Mouse (Mus musculus) adrenal gland (tissue): Measurements from ENCODE around the gene Lin7c.

Experiments used
- intact Hi-C: fragments of 180-260 bp; cut with DNase I; formaldehyde crosslinking; loops from one replicate; pipeline ENCODE4 v1.15.1; 2025

Lin7c gene

DNA sequence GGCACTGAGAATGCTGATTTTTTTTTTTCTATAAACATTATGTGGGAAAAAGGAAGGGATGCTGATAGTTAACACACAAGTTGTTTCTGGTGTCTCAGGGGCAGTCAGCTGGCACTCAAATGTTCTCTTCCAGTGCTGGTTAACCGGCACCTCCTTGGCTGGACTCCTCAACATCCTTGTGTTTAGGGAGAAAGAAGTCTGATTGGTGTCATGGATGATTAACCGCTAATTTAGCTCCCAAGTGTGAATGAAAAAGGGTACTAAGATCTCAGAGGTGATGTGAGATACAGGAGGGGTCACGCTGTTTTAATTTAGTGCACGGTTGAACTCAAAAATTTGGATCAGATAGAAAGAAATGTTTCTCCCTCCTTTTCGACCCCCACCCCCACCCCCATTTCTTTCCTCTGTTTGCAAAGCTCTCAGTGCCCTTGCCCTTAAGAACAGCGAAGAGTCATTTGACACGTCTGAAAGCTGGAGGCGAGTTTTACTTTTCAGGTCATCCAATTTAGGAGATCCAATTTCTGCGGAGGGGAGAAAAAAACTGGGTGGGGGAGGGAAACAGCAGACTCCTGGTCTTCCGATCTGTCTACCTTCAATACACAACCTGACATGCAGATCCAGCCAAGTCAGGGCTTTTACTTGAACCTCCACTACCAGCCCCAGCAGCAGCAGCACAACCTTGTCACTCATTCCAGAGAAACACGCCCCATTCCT, 26.3 kb downstream of the Lin7c start:
- intact Hi-C loops = loop anchor here (5.0 kb wide), 1 partner anchor 80 kb away; no protein-coding TSS in a partner anchor

DNA sequence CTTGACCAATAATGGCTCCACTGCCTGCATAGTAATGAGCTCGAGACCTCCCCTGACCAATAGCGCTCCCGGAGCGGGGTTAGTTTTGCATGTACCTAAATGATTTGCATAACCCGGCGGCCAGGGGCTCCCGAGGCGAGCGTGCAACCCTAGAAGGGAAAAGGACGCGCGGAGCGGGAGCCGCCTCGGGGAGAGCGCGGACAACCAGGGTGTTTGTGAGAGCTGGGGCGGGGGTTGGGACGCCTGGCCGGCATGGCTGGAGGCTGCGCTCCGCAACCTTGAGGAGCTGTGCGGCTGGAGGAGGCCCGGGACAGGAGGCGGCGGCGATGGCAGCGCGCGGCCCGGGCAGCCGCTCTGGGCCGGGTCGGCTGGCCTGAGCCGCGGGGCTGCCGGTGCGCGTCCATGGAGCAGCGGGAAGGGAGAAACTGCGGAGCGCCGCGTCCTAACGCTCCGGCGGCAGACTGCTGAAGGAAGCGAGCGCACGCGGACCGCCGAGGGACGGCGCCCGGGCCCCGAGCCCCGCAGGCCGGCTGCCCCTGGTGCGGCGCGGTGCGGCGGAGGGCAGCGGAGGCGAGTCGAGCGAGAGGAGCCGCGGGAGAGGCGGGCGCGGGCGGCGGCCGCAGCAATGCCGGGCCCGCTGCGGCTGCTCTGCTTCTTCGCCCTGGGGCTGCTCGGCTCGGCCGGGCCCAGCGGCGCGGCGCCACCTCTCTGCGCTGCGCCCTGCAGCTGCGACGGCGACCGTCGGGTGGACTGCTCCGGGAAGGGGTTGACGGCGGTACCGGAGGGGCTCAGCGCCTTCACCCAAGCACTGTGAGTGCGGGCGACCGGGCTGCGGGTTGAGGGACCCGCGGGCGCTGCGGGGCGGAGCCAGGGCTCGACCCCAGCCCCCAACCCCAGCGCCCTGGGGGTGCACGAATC, 27.1 kb downstream of the Lin7c start, which contains the start of gene Lgr4:
Gene Lgr4, plus strand, starts transcription at position 152 of the 918 bp plus-strand sequence.
- intact Hi-C loops = loop anchor here (5.0 kb wide), 1 partner anchor 80 kb away; no protein-coding TSS in a partner anchor

DNA sequence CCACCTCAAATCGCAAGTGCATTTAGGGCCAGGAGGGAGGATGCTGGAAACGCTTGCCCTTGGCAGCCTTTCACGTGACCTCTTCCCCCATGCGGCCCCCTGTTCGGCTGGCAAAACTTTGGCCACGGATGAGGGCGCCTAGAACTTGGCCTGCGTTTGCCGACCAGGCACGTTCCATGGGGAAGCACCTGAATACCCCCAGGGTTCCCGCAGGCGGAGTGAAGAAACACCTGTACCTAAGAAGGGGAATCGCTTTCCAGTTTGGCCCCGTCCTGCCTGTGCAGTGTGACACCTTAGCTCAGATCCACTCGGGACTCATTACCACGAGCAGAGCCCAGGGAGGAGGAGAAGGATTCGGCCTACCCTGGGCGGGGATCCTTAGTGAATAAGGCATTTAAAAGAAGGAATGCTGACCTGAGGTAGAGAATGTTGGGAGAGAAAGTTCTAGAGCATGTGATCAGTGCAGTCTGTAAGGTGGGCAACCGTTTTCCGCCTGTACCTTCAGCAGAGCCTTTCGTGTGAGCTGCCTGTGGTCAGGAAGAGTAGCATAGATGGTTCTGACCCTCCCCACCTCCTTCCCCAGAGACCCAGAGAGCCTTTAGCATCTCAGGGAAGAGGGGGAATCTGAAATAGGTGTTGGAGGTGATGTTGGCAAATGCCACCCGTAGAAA, 28.1 kb downstream of the Lin7c start:
- intact Hi-C loops = loop anchor here (5.0 kb wide), 1 partner anchor 79 kb away; no protein-coding TSS in a partner anchor

DNA sequence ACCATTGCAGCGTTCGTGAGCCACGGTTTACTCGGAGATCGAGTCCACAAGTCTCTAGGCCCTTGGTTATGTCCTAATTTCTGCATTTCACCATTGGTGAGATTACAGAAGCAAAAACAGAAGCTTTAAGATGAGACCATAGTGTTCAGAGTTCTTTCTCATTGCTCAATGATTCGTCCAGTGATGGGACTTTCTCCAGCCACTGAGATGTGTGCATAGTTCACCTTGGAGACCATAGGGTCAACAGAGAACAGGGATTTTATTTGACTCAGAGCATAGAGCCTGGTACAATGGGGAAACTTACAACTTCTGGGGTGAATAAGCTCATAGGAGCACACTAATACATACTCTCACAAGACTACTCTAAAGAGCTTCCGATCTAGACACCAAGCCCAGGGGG, 29.8 kb downstream of the Lin7c start:
- intact Hi-C loops = loop anchor here (5.0 kb wide), 1 partner anchor 37 kb away; no protein-coding TSS in a partner anchor

DNA sequence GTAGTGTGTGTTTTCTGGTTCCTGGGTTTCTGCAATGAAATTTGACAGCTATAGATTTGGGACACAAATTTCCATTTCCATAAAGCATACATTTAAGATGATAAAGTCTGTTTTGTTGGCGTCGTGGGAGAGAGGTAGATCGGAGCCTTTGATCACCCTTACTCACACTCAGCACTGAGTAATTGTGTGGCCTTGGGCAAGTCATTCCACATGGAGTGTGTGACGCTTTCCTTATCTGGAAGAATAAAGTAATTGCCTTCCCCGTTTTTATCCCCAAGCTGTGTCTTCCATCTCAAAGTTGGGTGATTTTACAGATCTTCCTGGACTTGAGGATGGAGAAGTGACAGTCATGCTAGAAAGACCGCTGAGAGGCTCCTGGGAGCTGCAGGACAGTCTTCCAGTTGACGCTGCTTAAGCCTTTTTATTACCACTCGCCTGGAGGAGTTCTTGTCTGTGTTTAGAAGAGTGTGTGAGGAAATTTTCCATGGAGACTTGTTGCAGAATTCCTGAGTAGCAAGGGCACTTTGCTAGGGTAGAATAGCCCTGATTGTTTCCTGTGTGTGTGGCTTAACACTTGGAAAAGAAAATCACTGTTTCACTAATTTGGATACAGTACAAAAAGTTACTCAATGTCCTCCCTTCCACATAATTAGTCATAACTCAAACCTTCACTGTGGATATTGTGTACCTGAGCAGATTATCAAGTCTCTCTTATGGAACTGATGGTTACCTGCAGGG, 30.8 kb downstream of the Lin7c start:
- intact Hi-C loops = loop anchor here (5.0 kb wide), 1 partner anchor 36 kb away; no protein-coding TSS in a partner anchor

DNA sequence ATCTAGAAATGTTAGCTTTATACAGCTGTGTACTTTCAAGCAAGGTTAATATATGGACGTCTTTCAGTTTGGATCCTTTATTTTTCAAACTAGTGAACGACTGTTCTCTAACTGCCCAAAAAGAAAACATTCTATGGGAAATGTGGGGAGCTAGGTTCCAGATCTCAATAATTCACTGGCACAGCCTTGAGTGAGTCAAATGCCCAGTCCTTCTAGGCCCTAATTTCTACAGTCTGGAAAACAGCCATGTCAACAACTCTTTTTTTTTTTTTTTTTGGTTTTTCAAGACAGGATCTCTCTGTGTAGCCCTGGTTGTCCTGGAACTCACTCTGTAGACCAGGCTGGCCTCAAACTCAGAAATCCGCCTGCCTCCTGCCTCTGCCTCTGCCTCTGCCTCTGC, 31.7 kb downstream of the Lin7c start:
- intact Hi-C loops = loop anchor here (5.0 kb wide), 1 partner anchor 35 kb away; no protein-coding TSS in a partner anchor

DNA sequence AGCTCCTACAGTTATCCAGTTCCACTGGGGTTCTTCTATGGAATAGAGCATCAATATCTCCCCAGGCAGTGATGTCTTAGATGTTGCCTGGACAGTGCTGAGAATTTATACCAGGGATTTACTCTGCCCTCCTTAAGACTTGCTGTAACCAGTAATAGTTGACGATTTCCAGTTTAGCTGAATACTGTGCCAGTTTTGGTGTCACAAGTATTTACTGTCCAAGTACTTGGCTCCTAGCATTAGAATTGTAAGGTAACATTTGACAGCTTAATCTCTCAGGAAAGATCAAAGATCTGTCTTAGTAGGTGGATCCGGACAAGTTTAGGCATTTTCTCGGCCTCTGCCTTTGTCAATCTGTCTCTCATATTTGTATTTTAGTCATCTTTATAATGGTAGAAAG, 32.4 kb downstream of the Lin7c start:
- intact Hi-C loops = loop anchor here (5.0 kb wide), 1 partner anchor 34 kb away; no protein-coding TSS in a partner anchor

DNA sequence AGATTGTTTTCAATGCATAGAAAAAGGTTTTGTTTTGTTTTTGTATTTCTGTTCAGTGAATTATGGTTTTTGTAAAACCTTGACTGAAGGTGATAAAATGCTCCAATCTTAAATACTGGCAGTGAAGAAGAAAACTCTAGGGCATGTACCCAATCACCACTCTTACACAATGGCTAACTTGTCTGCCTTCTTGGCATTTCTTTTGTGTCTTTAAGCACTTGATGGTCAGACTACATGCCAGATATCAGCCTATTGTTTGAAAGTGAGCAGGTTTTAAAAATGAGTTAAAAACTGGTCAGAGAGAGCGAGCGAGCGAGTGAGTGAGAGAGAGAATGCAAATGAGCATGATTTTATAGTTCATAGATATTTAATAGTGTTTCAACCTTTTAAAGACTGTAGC, 33.3 kb downstream of the Lin7c start:
- intact Hi-C loops = loop anchor here (5.0 kb wide), 1 partner anchor 33 kb away; no protein-coding TSS in a partner anchor

DNA sequence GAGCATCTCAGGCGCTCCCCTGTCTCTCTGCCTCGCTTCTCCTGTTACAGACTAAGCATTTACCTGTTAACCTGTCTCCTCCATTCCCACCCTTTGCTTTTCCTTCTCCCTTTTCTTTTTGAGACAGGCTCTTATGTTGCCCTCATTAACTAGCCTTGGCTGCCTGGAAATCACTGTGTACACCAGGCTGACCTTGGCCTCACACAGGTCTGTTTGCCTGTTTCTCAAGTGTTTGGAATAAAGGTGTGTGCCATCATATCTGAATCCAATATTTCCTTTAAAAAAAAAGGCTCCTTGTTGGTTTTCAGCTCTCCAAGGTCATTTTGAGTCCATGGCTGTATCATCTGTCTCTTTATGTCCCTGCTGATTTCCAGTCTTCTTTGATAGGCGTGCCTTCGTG, 36.3 kb downstream of the Lin7c start:
- intact Hi-C loops = no loop called here

DNA sequence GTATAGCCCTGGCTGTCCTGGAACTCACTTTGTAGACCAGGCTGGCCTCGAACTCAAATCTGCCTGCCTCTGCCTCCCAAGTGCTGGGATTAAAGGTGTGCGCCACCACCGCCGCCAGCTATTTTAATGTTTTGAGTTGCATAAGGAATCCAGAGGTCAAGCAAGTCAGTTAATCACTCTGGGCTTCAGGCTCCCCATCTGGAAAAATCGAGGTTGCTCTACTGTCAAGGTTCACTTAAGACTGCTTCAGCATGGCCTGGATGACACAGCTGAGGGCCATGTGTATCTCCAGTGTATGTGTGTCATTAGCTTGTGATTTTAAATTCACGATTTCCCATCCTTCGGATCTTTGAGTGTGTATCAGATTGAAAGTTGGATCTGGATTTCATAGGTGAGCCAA, 36.8 kb downstream of the Lin7c start:
- intact Hi-C loops = no loop called here

DNA sequence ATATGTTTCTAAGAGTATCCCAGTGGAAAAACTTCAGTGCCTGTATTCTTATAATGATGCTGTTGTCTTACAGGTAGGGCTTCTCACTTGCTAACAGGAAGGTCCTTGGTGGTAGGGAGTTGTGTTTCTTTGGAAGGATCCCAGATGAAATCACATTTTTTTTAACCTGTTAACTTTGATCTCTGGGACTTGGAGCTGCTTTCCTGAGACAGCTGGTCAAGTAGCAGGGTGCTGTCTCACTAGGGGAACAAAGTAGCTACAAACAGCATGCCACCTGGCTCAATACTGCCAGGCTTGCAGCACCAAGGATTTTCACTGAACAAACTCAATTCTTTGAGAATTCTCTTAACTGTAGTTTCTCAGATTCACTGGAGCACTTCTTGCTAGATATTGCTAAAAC, 37.2 kb downstream of the Lin7c start:
- intact Hi-C loops = no loop called here

DNA sequence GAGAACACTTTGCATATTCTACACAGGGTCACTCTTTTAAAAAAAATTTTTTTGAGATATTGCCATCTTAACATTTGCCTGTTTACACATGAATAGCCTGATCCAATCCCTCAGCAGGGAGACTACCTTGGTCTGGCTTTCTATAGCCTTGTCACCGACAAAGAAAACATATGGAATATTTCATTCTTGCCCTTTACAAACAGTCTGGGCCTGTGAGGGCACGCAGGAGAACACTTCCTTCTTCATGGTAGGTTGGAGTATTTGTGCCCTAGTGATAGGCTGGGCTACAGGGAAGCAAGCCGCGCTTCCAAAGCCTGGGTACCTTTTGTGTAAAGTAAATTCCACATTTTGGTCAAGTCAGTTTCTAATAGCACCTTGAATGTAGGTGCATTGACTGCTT, 38.1 kb downstream of the Lin7c start:
- intact Hi-C loops = no loop called here

DNA sequence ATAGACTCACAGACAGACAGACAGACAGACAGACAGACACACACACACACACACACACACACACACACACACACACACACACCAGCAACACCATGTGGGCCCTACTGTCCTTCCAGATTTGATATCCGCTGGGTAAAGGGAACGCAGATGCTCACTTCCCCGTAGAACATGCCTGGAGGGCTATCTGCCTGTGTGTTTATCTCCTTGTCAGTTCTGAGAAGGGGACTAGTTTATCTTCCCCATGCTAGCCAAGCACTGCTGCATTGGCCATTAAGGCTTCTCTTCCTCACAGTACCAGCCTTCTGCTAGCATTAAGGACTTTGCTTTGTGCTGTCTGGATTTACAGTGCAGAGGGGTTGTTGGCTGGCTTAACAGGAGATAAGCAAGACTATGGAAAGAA, 38.6 kb downstream of the Lin7c start:
- intact Hi-C loops = no loop called here

DNA sequence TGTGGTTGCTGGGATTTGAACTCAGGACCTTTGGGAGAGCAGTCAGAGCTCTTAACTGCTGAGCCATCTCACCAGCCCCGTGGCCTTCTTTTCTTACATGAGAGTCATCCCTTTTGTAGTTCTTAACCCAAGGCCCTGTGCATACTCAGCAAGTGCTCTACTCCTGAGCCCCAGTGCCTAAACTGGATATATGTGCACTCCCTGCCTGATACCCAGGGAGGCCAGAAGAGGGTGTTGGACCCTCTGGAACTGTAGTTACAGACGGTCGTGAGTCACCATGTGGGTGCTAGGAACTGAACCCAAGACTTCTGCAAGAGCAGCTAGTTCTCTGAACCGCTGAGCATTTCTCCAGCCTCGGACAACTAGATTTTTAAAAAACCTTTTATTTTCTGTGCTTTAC, 39.7 kb downstream of the Lin7c start:
- intact Hi-C loops = no loop called here

DNA sequence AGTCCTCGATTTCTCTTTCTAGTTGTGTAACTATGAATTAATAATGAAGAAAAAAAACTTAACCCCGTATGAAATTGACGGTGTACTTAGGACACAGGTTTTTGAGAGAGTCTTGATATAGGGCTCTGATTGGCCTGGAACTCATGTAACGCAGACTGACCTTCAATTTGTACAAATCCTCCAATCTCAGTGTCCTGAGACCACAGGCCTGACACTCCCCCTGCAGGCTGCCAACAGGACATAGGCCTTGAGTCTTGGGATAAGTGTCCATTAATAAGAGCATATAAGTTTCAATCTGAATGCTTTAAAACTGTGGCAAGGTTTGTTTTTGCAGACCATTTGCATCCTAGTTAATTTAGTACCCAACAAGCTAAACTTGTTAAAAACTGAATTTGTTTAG, 40.1 kb downstream of the Lin7c start:
- intact Hi-C loops = no loop called here

DNA sequence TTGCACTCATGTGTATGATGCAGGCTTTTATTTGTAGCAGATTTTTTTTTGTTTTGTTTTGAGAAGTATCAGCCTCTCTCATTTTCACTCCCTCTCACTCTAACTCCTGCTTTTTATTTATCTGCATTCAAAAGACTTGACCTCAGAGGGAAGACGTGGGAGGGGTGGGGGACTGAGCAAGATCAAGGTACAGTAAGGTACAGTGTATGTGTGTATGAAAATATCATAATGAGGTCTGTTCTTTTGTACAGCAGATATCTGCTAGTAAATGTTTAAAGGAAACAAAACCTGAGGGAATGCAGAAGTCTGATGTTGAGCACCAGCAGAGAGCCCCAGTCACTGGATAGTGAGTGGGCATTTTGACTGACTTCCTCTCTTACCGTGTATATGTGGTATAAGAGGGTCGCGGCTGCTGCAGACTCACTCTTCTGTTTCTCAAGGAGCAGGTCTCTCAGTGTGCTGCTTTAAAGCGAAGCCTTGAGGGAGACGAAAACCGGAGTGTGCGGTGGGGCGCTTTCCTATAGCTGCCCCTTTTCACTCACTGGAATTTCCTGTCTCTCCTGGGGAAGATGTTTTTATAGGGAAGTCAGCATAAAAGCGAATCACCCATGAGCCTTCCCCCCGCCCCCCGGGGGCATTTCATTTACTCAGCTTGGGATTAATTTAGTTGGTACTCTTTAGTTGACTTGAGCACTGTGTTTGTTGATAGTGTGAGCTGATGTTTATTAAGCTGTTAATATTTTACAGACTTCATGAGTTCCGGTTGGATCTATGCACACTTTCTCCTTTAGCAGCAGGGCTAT, 41.5 kb downstream of the Lin7c start:
- intact Hi-C loops = no loop called here

DNA sequence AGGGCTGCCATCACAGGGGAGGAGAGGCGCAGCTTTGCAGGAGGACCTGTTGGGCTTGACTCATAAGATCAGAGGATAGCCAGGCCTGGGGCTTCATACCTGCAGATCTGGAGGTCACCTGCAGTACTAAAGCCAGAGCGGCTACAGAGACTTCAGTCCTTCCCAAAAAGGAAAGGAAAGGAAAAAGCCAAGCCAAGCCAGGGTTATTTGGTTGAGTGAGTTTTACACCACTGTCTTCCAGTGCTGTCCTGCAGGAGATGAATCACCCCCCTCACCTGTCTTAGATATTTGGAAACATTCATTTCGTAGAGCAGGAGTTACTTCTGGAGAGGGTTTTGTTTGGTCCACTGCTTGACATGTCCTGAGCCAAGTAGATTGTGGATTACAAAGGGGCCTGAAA, 42.5 kb downstream of the Lin7c start:
- intact Hi-C loops = no loop called here

DNA sequence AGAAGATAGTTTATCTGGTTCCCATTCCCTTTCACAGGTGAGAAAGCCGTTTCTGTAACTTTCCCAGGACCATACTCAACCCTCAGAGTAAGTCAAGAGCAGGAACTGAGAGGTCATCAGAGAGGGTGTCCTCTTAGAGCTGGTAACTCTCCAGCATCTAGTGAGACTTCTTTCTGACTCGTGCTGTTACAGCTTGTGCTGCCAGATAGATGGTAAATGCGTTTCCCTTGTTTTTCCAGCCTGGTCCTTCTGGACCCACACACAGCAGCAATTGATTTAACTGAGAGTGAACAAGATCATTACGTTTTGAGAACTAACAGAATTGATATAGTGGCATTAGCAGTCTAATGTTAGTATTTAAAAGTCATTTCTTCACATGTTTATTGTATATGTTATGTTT, 43.4 kb downstream of the Lin7c start:
- intact Hi-C loops = no loop called here

DNA sequence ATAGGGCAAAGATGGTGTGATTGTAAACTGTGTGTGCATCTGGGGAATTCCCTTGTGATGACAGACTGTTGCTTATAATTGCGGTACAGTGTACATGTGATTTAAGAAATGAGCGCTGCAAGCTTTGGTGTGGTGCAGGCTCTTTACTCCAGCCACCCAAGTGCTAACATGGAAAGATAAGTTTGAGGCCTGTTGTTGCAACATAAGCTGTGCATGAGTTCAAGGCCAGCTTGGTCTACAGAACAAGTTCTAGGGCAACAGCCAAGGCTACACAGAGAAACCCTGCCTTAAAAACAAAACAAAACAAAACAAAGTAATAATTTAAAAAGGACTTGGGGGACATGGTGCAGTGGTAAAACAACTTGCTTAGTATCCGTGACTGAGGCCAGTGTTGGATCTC, 44.5 kb downstream of the Lin7c start:
- intact Hi-C loops = no loop called here
